Mouse (Mus musculus): ENCODE measurements around the gene Snx19. TPM values are rescaled to one million over a fixed set of nuclear protein-coding genes. Genes with fewer than 3 reads are reported as not detected.

Gene Snx19
- polyA plus RNA-seq, 1 experiment from 2014 or later = 22.8 TPM

DNA sequence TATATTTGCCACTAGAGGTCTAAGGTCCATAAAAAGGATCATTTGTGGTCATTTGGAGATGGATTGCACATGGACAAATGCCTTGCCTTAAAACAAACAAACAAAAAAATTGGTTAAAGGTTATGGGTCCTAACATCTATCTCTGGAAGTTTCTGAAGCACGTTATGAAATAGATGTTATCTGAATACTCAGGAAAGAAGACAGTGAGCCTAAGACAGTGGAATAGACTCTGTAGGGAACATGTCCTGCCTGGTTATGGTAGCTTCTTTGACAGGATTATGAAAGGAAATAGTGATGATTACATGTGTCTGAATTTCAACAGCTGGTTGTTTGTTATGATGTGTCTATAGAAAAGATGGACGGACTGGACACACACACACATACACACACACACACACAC, 27.6 kb downstream of the Snx19 start:
- no peak overlapping the region for H3K27ac ChIP-seq (replicated peaks; ENCODE audit: low read depth, low read length)
- DNase-seq (ENCODE audit: low spot score) (no peak), ATAC-seq (replicated peaks; ENCODE audit: insufficient number of reproducible peaks, low FRiP score, low TSS enrichment, low read depth) (no peak)
- 90% methylated on average over 2 of the region's 2 CpGs for WGBS
- H3K9ac ChIP-seq (replicated peaks; ENCODE audit: low read length) = no peak overlapping the region
- H3K4me2 ChIP-seq (ENCODE audit: low read depth, low read length) = no peak overlapping the region
- H3K27me3 ChIP-seq (ENCODE audit: control insufficient read depth, insufficient read depth, low read length) = no peaks in the 10 kb centered on the region
- no peak overlapping the region for H3K4me3 ChIP-seq (ENCODE audit: low read depth, low read length)
- H3K4me1 ChIP-seq (ENCODE audit: control insufficient read depth, insufficient read depth, low read length) = no peaks in the 10 kb centered on the region
- no peaks in the 10 kb centered on the region for H3K9me3 ChIP-seq (replicated peaks; ENCODE audit: control insufficient read depth, low read length)
- H3K36me3 ChIP-seq (replicated peaks; ENCODE audit: control insufficient read depth, insufficient read depth, low read depth, low read length) = no peaks in the 10 kb centered on the region

DNA sequence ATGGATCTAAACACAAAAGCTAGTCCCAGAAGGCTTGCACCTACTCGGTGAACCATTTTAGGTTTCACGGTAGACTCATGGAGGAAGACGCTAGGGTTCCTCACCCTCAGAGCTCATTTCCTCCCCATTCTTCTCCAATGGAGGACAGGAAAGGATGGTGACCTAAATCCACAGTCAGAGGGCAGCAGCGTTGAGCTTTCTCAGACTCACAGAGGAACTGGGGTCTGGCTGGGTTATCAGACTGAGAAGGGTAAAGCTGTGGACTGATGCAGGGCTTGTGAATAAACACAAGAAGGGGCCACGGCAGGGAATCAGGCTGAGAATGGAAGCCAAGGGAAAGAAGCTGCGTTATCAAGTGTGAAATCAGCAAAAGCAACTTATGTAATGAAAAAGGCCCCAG, 29.3 kb downstream of the Snx19 start:
- H3K36me3 ChIP-seq (replicated peaks; ENCODE audit: control insufficient read depth, insufficient read depth, low read depth, low read length) = no peaks in the 10 kb centered on the region
- no peak for ATAC-seq (replicated peaks; ENCODE audit: insufficient number of reproducible peaks, low FRiP score, low TSS enrichment, low read depth)
- no peak for DNase-seq (ENCODE audit: low spot score)
- H3K27ac ChIP-seq (replicated peaks; ENCODE audit: low read depth, low read length) = no peak overlapping the region
- no peaks in the 10 kb centered on the region for H3K4me1 ChIP-seq (ENCODE audit: control insufficient read depth, insufficient read depth, low read length)
- no peak overlapping the region for H3K4me2 ChIP-seq (ENCODE audit: low read depth, low read length)
- no peak overlapping the region for H3K4me3 ChIP-seq (ENCODE audit: low read depth, low read length)
- H3K9ac ChIP-seq (replicated peaks; ENCODE audit: low read length) = no peak overlapping the region
- WGBS = 85% methylated on average over 6 of the region's 6 CpGs
- no peaks in the 10 kb centered on the region for H3K27me3 ChIP-seq (ENCODE audit: control insufficient read depth, insufficient read depth, low read length)
- no peaks in the 10 kb centered on the region for H3K9me3 ChIP-seq (replicated peaks; ENCODE audit: control insufficient read depth, low read length)

DNA sequence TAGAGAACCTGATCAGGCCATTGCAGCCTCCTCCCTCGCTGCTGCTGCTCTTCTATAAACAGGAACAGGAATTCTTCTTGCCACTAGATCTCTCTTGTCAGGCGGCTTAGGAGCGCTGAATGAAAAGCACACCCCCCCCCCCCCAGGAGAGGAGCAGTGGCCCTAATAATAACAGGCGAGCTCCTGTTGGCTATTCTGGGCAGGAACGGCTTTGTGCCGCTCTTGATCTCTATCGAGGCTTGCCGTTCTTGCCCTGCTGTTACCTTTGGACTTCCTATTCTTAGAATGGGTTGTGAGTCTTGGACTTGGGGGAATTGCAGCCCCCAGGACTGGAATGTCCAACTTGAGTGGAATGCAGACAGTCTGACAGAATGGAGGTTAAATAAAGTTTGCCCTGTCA, 33.6 kb downstream of the Snx19 start:
- WGBS = 64% methylated on average over 8 of the region's 8 CpGs
- ATAC-seq (replicated peaks; ENCODE audit: insufficient number of reproducible peaks, low FRiP score, low TSS enrichment, low read depth) (no peak), DNase-seq (ENCODE audit: low spot score) (no peak)
- no peak overlapping the region for H3K4me3 ChIP-seq (ENCODE audit: low read depth, low read length)
- 0 out of 2 replicates have a peak, but pooled peaks cover 2% of the 10 kb centered on the region for H3K36me3 ChIP-seq (replicated peaks; ENCODE audit: control insufficient read depth, insufficient read depth, low read depth, low read length)
- no peak overlapping the region for H3K27ac ChIP-seq (replicated peaks; ENCODE audit: low read depth, low read length)
- H3K4me2 ChIP-seq (ENCODE audit: low read depth, low read length) = no peak overlapping the region
- H3K4me1 ChIP-seq (ENCODE audit: control insufficient read depth, insufficient read depth, low read length) = no peaks in the 10 kb centered on the region
- no peaks in the 10 kb centered on the region for H3K9me3 ChIP-seq (replicated peaks; ENCODE audit: control insufficient read depth, low read length)
- H3K9ac ChIP-seq (replicated peaks; ENCODE audit: low read length) = no peak overlapping the region
- no peaks in the 10 kb centered on the region for H3K27me3 ChIP-seq (ENCODE audit: control insufficient read depth, insufficient read depth, low read length)

DNA sequence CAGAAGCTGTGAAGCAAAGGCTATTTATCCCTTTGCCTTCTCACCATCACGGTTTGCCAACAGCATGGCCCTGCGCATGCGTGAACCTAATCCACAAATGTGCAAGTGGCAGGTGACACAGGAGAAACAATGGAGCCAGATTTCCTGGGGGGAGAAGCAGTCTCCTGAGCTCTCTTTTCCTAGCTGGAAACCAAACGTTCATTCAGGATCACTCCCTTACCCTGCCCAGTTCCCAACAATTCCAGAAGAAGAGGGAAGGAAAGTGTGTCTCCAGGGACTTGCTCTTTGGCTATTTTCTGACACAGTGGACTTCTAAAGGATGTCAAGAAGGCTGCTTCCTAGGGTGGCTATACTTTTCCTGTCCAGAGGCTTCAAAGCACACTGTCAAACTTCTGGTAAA, 37.8 kb downstream of the Snx19 start:
- H3K4me2 ChIP-seq (ENCODE audit: low read depth, low read length) = no peak overlapping the region
- H3K4me1 ChIP-seq (ENCODE audit: control insufficient read depth, insufficient read depth, low read length) = no peaks in the 10 kb centered on the region
- no peaks in the 10 kb centered on the region for H3K27me3 ChIP-seq (ENCODE audit: control insufficient read depth, insufficient read depth, low read length)
- ATAC-seq (replicated peaks; ENCODE audit: insufficient number of reproducible peaks, low FRiP score, low TSS enrichment, low read depth) = no peak
- H3K4me3 ChIP-seq (ENCODE audit: low read depth, low read length) = no peak overlapping the region
- DNase-seq (ENCODE audit: low spot score) = no peak
- 87% methylated on average over 4 of the region's 4 CpGs for WGBS
- 0 out of 2 replicates have a peak, but pooled peaks cover 2% of the 10 kb centered on the region for H3K36me3 ChIP-seq (replicated peaks; ENCODE audit: control insufficient read depth, insufficient read depth, low read depth, low read length)
- no peaks in the 10 kb centered on the region for H3K9me3 ChIP-seq (replicated peaks; ENCODE audit: control insufficient read depth, low read length)
- no peak overlapping the region for H3K27ac ChIP-seq (replicated peaks; ENCODE audit: low read depth, low read length)
- no peak overlapping the region for H3K9ac ChIP-seq (replicated peaks; ENCODE audit: low read length)

DNA sequence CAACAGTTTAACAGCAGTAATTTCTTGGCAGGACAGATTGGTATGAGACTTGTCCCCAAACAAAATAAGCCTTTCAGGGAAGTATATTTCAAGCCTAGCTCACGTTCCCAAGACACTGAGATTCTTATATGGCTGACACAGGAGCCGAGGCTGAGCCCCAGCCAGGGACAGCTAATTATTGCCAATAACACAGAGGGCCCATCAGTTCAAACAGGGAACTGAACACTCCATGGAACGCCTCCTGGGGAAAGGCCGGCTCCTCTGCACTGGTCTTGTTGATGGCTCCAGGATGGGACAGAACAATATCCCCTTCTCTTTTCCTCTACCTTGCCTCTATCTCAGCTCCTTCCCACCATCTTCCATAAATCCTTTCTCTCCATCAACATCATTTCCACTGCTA, 53.1 kb downstream of the Snx19 start:
- no peak overlapping the region for H3K27ac ChIP-seq (replicated peaks; ENCODE audit: low read depth, low read length)
- H3K36me3 ChIP-seq (replicated peaks; ENCODE audit: control insufficient read depth, insufficient read depth, low read depth, low read length) = no peaks in the 10 kb centered on the region
- no peak for ATAC-seq (replicated peaks; ENCODE audit: insufficient number of reproducible peaks, low FRiP score, low TSS enrichment, low read depth)
- 58% methylated on average over 4 of the region's 4 CpGs for WGBS
- no peaks in the 10 kb centered on the region for H3K9me3 ChIP-seq (replicated peaks; ENCODE audit: control insufficient read depth, low read length)
- no peak for DNase-seq (ENCODE audit: low spot score)
- no peaks in the 10 kb centered on the region for H3K27me3 ChIP-seq (ENCODE audit: control insufficient read depth, insufficient read depth, low read length)
- H3K9ac ChIP-seq (replicated peaks; ENCODE audit: low read length) = no peak overlapping the region
- no peak overlapping the region for H3K4me3 ChIP-seq (ENCODE audit: low read depth, low read length)
- H3K4me1 ChIP-seq (ENCODE audit: control insufficient read depth, insufficient read depth, low read length) = no peaks in the 10 kb centered on the region
- no peak overlapping the region for H3K4me2 ChIP-seq (ENCODE audit: low read depth, low read length)

DNA sequence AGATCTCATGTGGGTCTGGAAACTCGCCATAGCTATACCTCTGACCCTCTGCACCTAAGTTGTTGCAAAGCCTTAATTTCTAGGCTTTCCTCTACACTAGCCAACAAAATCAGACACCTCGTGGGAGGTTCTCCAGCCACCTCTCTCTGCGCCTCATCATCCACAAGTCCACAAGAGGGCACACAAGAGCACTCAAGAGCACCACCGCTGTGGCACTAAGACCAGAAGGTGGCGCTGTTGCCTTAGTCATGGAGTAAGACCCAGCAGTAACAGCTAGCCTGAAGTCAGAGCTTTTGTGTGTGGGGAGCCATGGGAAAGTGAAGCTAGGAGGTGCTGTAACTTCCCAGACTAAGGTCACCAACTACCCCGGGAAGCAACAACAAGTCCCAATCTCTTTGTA, 53.6 kb downstream of the Snx19 start:
- WGBS = 1% methylated on average over 6 of the region's 6 CpGs
- H3K4me1 ChIP-seq (ENCODE audit: control insufficient read depth, insufficient read depth, low read length) = no peaks in the 10 kb centered on the region
- H3K4me2 ChIP-seq (ENCODE audit: low read depth, low read length) = no peak overlapping the region
- no peaks in the 10 kb centered on the region for H3K9me3 ChIP-seq (replicated peaks; ENCODE audit: control insufficient read depth, low read length)
- no peaks in the 10 kb centered on the region for H3K27me3 ChIP-seq (ENCODE audit: control insufficient read depth, insufficient read depth, low read length)
- peak; percentile 99 for DNase-seq (ENCODE audit: low spot score)
- H3K27ac ChIP-seq (replicated peaks; ENCODE audit: low read depth, low read length) = no peak overlapping the region
- peak; percentile 92 for ATAC-seq (replicated peaks; ENCODE audit: insufficient number of reproducible peaks, low FRiP score, low TSS enrichment, low read depth)
- no peaks in the 10 kb centered on the region for H3K36me3 ChIP-seq (replicated peaks; ENCODE audit: control insufficient read depth, insufficient read depth, low read depth, low read length)
- H3K9ac ChIP-seq (replicated peaks; ENCODE audit: low read length) = no peak overlapping the region
- no peak overlapping the region for H3K4me3 ChIP-seq (ENCODE audit: low read depth, low read length)

DNA sequence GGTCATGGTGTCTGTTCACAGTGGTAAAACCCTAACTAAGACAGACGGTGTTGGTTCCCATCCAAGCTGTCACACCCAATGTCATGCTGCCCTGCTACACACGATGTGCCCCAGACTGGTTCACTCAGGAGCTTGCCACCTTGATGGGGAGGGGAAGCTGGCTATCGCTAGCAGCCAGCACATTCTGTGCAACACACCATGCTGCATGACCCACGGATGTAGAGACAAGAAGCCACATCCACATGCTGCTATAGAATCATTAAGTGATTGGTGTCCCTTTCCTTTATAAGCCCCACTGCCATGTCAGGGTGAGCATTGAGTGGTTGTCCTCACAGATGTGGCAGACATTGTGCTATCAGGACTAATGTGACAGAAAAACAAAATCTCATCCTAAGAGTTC, 55.2 kb downstream of the Snx19 start:
- DNase-seq (ENCODE audit: low spot score) (no peak), ATAC-seq (replicated peaks; ENCODE audit: insufficient number of reproducible peaks, low FRiP score, low TSS enrichment, low read depth) (no peak)
- no peaks in the 10 kb centered on the region for H3K4me1 ChIP-seq (ENCODE audit: control insufficient read depth, insufficient read depth, low read length)
- no peak overlapping the region for H3K4me2 ChIP-seq (ENCODE audit: low read depth, low read length)
- H3K9me3 ChIP-seq (replicated peaks; ENCODE audit: control insufficient read depth, low read length) = no peaks in the 10 kb centered on the region
- H3K4me3 ChIP-seq (ENCODE audit: low read depth, low read length) = no peak overlapping the region
- H3K27me3 ChIP-seq (ENCODE audit: control insufficient read depth, insufficient read depth, low read length) = no peaks in the 10 kb centered on the region
- H3K36me3 ChIP-seq (replicated peaks; ENCODE audit: control insufficient read depth, insufficient read depth, low read depth, low read length) = no peaks in the 10 kb centered on the region
- WGBS = 91% methylated on average over 4 of the region's 4 CpGs
- no peak overlapping the region for H3K9ac ChIP-seq (replicated peaks; ENCODE audit: low read length)
- no peak overlapping the region for H3K27ac ChIP-seq (replicated peaks; ENCODE audit: low read depth, low read length)

DNA sequence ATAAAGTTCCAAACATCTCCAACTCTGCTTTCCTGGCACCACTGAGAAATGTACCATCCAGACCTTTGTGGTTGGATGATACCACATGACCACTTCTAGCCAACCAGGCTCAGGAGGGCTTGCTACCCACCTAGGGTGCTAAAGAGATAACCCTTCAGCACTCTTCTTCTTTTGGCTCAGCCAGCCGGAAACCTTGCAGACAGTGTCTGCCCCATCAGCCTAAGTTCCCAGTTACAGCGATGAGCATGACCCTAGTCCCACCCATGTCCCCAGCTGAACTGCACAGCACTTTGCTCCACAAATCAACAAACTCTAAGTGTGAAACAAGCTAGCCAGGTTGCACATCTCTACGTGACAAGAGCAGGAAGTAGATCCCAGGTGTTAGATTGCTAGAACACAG, 57.3 kb downstream of the Snx19 start:
- H3K27me3 ChIP-seq (ENCODE audit: control insufficient read depth, insufficient read depth, low read length) = no peaks in the 10 kb centered on the region
- H3K27ac ChIP-seq (replicated peaks; ENCODE audit: low read depth, low read length) = no peak overlapping the region
- no peak for ATAC-seq (replicated peaks; ENCODE audit: insufficient number of reproducible peaks, low FRiP score, low TSS enrichment, low read depth)
- H3K36me3 ChIP-seq (replicated peaks; ENCODE audit: control insufficient read depth, insufficient read depth, low read depth, low read length) = no peaks in the 10 kb centered on the region
- no peak overlapping the region for H3K4me2 ChIP-seq (ENCODE audit: low read depth, low read length)
- no peak overlapping the region for H3K4me3 ChIP-seq (ENCODE audit: low read depth, low read length)
- H3K4me1 ChIP-seq (ENCODE audit: control insufficient read depth, insufficient read depth, low read length) = no peaks in the 10 kb centered on the region
- H3K9me3 ChIP-seq (replicated peaks; ENCODE audit: control insufficient read depth, low read length) = no peaks in the 10 kb centered on the region
- WGBS = 87% methylated on average over 3 of the region's 3 CpGs
- no peak overlapping the region for H3K9ac ChIP-seq (replicated peaks; ENCODE audit: low read length)
- DNase-seq (ENCODE audit: low spot score) = no peak
